Mouse (Mus musculus): ENCODE measurements around the gene Vsig2.

The Vsig2 gene

GRCm38 (mm10) chr9:37539170-37540025 is at the start of gene Vsig2:
Vsig2 (plus strand) TSS chr9:37539255.
- no peak for DNase-seq (ENCODE audit: inconsistent ontology term)

GRCm38 (mm10) chr9:37489446-37490120 is 49.5 kb upstream of the Vsig2 start:
- DNase-seq (ENCODE audit: inconsistent ontology term): peak; percentile 73

- no peak for DNase-seq (ENCODE audit: inconsistent ontology term)
These were observed 43.3 kb upstream of the Vsig2 start for GRCm38 (mm10) chr9:37495761-37496160.

- DNase-seq (ENCODE audit: inconsistent ontology term): no peak
These were observed 42.7 kb upstream of the Vsig2 start for GRCm38 (mm10) chr9:37496325-37496724.

GRCm38 (mm10) chr9:37500201-37500600 is 38.9 kb upstream of the Vsig2 start:
- DNase-seq (ENCODE audit: inconsistent ontology term): no peak

- DNase-seq (ENCODE audit: inconsistent ontology term): no peak
These were observed 37.9 kb upstream of the Vsig2 start for GRCm38 (mm10) chr9:37501170-37501569.

- no peak for DNase-seq (ENCODE audit: inconsistent ontology term)
These were observed 34.7 kb upstream of the Vsig2 start for GRCm38 (mm10) chr9:37504348-37504747.

- DNase-seq (ENCODE audit: inconsistent ontology term): no peak
These were observed 33.0 kb upstream of the Vsig2 start for GRCm38 (mm10) chr9:37506023-37506422.

GRCm38 (mm10) chr9:37512097-37512496 is 27.0 kb upstream of the Vsig2 start:
- no peak for DNase-seq (ENCODE audit: inconsistent ontology term)

- no peak for DNase-seq (ENCODE audit: inconsistent ontology term)
These were observed 24.6 kb upstream of the Vsig2 start for GRCm38 (mm10) chr9:37514456-37514855.

- peak; percentile 10 for DNase-seq (ENCODE audit: inconsistent ontology term)
These were observed 21.6 kb upstream of the Vsig2 start for GRCm38 (mm10) chr9:37517467-37517866.

- DNase-seq (ENCODE audit: inconsistent ontology term): no peak
These were observed 20.1 kb upstream of the Vsig2 start for GRCm38 (mm10) chr9:37518991-37519390.

GRCm38 (mm10) chr9:37519995-37520394 is 19.1 kb upstream of the Vsig2 start:
- DNase-seq (ENCODE audit: inconsistent ontology term): no peak

GRCm38 (mm10) chr9:37525461-37525860 is 13.6 kb upstream of the Vsig2 start:
- DNase-seq (ENCODE audit: inconsistent ontology term): no peak

- no peak for DNase-seq (ENCODE audit: inconsistent ontology term)
These were observed 12.3 kb upstream of the Vsig2 start for GRCm38 (mm10) chr9:37526443-37527395.

- DNase-seq (ENCODE audit: inconsistent ontology term): peak; percentile 5
These were observed 11.4 kb upstream of the Vsig2 start, which contains the start of gene Esam for GRCm38 (mm10) chr9:37527396-37528224. Esam (plus strand) TSS chr9:37528078.

- DNase-seq (ENCODE audit: inconsistent ontology term): no peak
These were observed 10.7 kb upstream of the Vsig2 start for GRCm38 (mm10) chr9:37528225-37528970.

GRCm38 (mm10) chr9:37530031-37530887 is 8.8 kb upstream of the Vsig2 start:
- DNase-seq (ENCODE audit: inconsistent ontology term): peak; percentile 20
